Mouse (Mus musculus): ENCODE data around the gene Nudt17. TPM values are rescaled to one million over a fixed set of nuclear protein-coding genes. Genes with fewer than 3 reads are reported as not detected.
A peak's percentile ranks its signal among the peaks of the same experiment; 100 is the strongest.

Nudt17 gene
- polyA plus RNA-seq, 1 experiment from 2014 or later: 10.0 TPM

DNA sequence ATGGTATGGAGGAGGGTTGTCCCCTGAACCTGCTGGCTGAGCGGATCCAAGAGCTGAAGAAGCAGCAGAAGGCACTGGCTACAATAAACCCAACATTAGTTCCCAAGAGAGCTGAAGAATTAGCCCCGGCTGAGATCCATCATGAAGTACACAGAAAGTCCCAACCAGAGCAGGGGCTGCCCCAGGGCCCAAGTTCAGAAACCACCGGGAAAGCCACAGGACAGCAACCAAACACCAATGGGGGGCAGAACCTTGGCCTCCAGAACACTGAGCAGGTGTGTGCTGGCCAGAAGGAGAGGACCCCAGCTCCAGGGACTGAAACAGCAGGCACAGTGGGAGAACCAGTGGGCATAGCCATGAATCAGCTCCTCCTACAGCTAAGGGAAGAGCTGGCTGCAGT, 24.9 kb downstream of the Nudt17 start:
- Histone ChIP-seq H3K27me3 (peaks cover 54% of the 10 kb centered on the region), H3K4me3 (replicated peaks) (no peak overlapping the region)

DNA sequence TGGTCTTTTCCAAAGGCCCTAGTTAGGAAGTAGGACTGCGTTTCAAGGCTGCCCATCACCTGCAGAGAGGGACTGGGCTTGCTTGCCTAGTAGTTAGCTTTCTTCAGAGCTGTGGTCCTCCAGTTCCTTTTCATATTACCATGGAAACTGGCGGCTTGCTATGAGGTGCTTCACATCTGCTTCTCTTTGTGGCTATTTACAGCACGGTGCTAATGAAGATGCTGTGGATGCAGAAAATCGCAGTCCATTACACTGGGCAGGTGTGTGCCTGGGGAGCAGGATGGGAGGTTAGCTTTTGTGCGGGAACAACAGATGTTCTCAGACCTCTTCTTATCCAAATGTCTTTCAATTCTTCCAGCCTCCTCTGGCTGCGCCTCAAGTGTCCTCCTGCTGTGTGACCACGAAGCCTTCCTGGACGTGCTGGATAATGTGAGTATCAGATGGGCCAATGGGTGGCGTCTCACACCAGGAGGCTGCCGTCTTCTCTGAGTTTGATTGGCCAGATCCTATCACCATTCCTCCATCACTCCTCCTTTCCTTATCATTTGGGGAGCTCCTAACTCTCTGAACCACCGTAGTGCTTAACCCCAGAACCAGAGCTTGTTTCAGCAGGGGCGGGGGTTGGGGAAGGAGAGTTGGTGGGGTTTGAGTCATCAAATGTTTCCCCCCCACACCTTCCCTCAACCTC, 27.9 kb downstream of the Nudt17 start:
- WGBS: 25% methylated on average over 12 of the region's 12 CpGs
- no peak for ATAC-seq (replicated peaks; ENCODE audit: low FRiP score)
- peaks cover 14% of the 10 kb centered on the region for H3K4me1 ChIP-seq
- H3K9me3 ChIP-seq (replicated peaks): no peaks in the 10 kb centered on the region
- H3K27ac ChIP-seq: no peak overlapping the region
- no peaks in the 10 kb centered on the region for H3K36me3 ChIP-seq
- H3K4me2 ChIP-seq: no peak overlapping the region
- H3K9ac ChIP-seq: no peak overlapping the region
- no peak overlapping the region for H3K4me3 ChIP-seq (replicated peaks)
- peaks cover 48% of the 10 kb centered on the region for H3K27me3 ChIP-seq

More for the DNA sequence above, 24.9 kb downstream of the Nudt17 start:
- 77% methylated on average over 3 of the region's 3 CpGs for WGBS
- no peak for ATAC-seq (replicated peaks; ENCODE audit: low FRiP score)
- no peak overlapping the region for H3K9ac ChIP-seq
- no peak overlapping the region for H3K27ac ChIP-seq
- H3K4me2 ChIP-seq: no peak overlapping the region
- H3K9me3 ChIP-seq (replicated peaks): no peaks in the 10 kb centered on the region
- H3K4me1 ChIP-seq: peaks cover 10% of the 10 kb centered on the region
- H3K36me3 ChIP-seq: no peaks in the 10 kb centered on the region

DNA sequence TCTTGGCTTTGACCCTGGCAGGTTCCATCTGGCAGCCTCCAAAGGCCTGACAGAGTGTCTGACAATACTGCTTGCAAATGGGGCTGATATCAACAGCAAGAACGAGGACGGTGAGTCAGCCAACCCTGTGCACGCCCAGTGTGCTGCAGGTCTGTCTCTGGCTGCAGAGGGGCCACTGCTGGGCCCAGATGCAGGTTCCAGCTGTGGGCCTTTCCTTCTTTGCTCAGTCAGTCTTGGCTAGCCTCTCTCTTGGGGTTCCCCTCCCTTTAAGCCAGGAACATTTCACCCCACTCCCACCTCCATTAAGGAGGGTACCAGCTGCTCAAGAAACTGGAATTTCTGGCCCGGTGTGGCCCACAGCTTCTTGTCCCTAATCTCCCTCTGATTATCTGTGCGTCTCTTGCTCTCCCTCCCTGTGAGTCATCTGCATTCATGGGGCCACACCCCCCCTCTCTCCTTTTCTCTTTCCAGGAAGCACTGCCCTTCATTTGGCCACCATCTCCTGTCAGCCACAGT, 29.1 kb downstream of the Nudt17 start:
- 34% methylated on average over 5 of the region's 5 CpGs for WGBS
- Histone ChIP-seq H3K9ac (no peak overlapping the region), H3K4me2 (no peak overlapping the region), H3K27ac (no peak overlapping the region), H3K9me3 (replicated peaks) (no peaks in the 10 kb centered on the region), H3K4me1 (peaks cover 15% of the 10 kb centered on the region), H3K27me3 (peaks cover 39% of the 10 kb centered on the region), H3K36me3 (no peaks in the 10 kb centered on the region), H3K4me3 (replicated peaks) (no peak overlapping the region)
- ATAC-seq (replicated peaks; ENCODE audit: low FRiP score): no peak

DNA sequence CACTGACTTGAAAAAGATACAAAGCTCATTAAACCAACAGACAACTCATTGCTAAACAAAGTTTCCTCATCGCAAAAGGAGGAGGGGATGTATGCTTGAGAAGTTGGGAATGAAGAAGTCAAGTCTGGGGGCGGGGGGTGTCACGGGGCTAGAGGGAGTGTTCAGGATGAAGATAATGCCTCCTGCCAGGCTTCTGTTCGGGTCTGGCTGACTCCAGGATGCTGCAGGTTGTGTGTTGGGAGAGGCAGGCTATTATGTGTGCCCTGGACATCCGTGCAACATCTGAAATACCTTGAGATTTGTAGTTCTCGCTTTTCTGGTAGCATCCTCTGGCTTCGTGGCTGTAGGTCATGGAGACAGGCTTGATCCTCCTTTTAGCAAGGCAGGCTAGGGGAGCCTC, 29.9 kb downstream of the Nudt17 start:
- Histone ChIP-seq H3K27ac (no peak overlapping the region), H3K9me3 (replicated peaks) (no peaks in the 10 kb centered on the region), H3K4me2 (no peak overlapping the region), H3K4me1 (peaks cover 22% of the 10 kb centered on the region), H3K4me3 (replicated peaks) (no peak overlapping the region), H3K27me3 (peaks cover 32% of the 10 kb centered on the region; the same call in 1 of the 2 replicates), H3K9ac (no peak overlapping the region), H3K36me3 (no peaks in the 10 kb centered on the region)
- 69% methylated on average over 7 of the region's 7 CpGs for WGBS
- ATAC-seq (replicated peaks; ENCODE audit: low FRiP score): no peak

DNA sequence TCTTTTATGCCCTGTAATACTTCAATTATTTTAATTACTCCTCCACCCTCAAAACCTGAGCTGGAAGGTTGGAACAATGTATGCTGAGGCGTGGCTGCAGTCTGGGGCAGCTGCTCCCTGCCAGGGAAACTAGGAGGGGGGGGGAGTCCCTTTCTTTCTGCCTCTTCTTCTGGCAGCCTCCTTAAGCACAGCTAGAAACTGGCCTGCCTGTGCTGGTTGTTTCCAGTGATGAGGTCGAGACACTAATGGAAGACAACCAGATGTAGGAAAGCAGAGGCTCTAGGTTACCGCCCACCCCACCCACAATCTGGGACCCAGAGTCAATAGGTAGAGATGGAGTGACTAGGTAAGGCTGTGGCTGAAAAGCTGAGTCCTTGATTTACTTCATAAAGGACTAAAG, 32.7 kb downstream of the Nudt17 start:
- no peaks in the 10 kb centered on the region for H3K36me3 ChIP-seq
- H3K4me2 ChIP-seq: no peak overlapping the region
- no peak overlapping the region for H3K4me3 ChIP-seq (replicated peaks)
- H3K9ac ChIP-seq: no peak overlapping the region
- H3K4me1 ChIP-seq: peaks cover 25% of the 10 kb centered on the region
- 0 out of 2 replicates have a peak overlapping the region, but pooled peaks have one; percentile 9 for H3K27ac ChIP-seq
- H3K27me3 ChIP-seq: peaks cover 24% of the 10 kb centered on the region; the same call in 1 of the 2 replicates
- 42% methylated on average over 3 of the region's 3 CpGs for WGBS
- H3K9me3 ChIP-seq (replicated peaks): no peaks in the 10 kb centered on the region
- no peak for ATAC-seq (replicated peaks; ENCODE audit: low FRiP score)

DNA sequence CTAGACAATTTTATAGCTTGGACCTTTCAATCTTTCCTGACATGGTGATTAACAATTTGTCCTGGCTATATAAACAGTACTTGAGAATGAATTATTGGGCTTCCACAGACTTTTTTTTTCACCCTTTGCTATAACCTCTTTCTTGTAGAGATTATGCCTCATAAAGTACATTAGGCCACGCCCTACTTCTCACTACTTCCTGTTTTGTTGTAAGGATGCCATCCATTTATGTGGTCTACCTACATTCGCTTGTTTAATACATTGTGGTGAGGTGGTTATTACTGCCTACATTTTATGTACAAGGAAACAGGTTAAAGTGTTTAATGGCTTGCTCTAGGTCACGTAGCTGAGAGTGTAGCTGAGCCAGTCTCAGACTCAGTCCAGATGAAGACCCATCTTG, 33.2 kb downstream of the Nudt17 start:
- no peak overlapping the region for H3K9ac ChIP-seq
- H3K36me3 ChIP-seq: no peaks in the 10 kb centered on the region
- peak overlapping the region; percentile 80; the same call in 1 of the 2 replicates for H3K27ac ChIP-seq
- peaks cover 19% of the 10 kb centered on the region; the same call in 1 of the 2 replicates for H3K27me3 ChIP-seq
- no peak overlapping the region for H3K4me2 ChIP-seq
- WGBS: 59% methylated on average over 3 of the region's 3 CpGs
- no peak for ATAC-seq (replicated peaks; ENCODE audit: low FRiP score)
- H3K9me3 ChIP-seq (replicated peaks): no peaks in the 10 kb centered on the region
- H3K4me1 ChIP-seq: peaks cover 30% of the 10 kb centered on the region
- H3K4me3 ChIP-seq (replicated peaks): no peak overlapping the region

DNA sequence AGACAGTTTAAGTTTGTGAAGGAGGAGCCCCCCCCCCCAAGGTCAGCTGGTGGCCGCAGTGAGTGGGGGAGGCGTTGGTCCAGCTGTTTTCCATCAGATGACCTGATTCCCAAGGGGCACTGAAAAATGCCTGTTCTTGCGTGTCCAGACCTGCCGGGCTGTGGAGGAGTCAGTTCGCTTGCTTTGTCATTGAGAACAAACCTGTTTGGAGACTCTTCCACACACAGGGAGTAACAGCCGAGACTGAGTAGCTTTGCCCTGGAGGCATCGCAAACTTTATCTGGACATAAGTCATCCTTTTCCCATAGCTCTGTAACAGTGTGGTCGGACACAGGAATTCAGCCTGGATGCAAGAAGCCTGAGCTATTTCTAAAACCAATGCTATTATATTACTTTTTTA, 33.9 kb downstream of the Nudt17 start:
- 11% methylated on average over 8 of the region's 8 CpGs for WGBS
- H3K27ac ChIP-seq: peak overlapping the region; percentile 80

DNA sequence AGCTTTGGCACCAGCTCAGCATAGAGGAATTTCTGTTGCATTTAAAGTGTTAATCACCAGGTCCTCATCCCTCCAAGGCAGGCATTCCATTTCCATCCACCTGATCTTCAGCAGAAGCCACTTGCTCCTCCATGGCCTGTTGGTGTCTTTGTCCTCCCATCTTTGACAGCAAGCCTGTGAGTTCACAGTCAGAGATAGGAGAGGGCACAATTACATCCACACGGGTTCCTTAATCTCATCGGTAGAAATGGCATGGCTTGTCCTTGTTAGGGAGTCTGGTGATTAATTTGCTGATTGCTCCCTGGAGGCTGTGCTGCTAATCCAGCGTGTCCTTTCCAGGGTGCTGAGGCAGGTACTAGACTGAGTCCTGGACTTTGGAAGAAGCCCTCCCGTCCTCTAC, 34.8 kb downstream of the Nudt17 start:
- Histone ChIP-seq H3K27ac (no peak overlapping the region), H3K36me3 (no peaks in the 10 kb centered on the region), H3K4me1 (peaks cover 38% of the 10 kb centered on the region), H3K9me3 (replicated peaks) (no peaks in the 10 kb centered on the region), H3K4me2 (no peak overlapping the region), H3K27me3 (0 out of 2 replicates have a peak, but pooled peaks cover 9% of the 10 kb centered on the region), H3K4me3 (replicated peaks) (no peak overlapping the region), H3K9ac (no peak overlapping the region)
- no peak for ATAC-seq (replicated peaks; ENCODE audit: low FRiP score)
- WGBS: 55% methylated on average over 4 of the region's 4 CpGs

More for the DNA sequence above, 33.9 kb downstream of the Nudt17 start:
- peak; percentile 33; the same call in 1 of the 2 replicates for ATAC-seq (replicated peaks; ENCODE audit: low FRiP score)
- no peaks in the 10 kb centered on the region for H3K36me3 ChIP-seq
- peaks cover 36% of the 10 kb centered on the region for H3K4me1 ChIP-seq
- H3K9ac ChIP-seq: no peak overlapping the region
- peak overlapping the region; percentile 44 for H3K4me2 ChIP-seq
- no peak overlapping the region for H3K4me3 ChIP-seq (replicated peaks)
- no peaks in the 10 kb centered on the region for H3K9me3 ChIP-seq (replicated peaks)
- peaks cover 12% of the 10 kb centered on the region; the same call in 1 of the 2 replicates for H3K27me3 ChIP-seq

DNA sequence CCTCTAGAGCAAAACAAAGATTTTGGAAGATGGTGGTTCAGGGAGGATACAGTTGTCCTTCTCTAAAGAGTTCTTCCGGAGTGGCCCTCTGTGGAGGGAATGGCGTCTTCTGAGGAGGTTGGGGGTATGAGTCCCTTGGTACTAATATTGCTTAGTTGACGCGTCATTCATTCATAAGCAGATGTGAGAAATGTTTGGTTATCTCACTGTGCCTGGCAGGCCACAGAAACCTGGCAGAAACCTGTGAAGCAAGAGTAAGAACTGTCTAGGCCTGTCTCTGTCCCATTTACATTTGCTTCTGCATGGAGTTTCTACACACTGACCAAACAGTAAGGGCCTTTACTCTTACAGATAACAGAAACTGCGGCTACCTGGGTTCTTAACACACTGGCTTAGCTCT, 36.8 kb downstream of the Nudt17 start:
- Histone ChIP-seq H3K4me1 (peaks cover 38% of the 10 kb centered on the region), H3K36me3 (no peaks in the 10 kb centered on the region), H3K27me3 (0 out of 2 replicates have a peak, but pooled peaks cover 9% of the 10 kb centered on the region), H3K9ac (no peak overlapping the region), H3K9me3 (replicated peaks) (no peaks in the 10 kb centered on the region), H3K4me2 (no peak overlapping the region), H3K27ac (no peak overlapping the region), H3K4me3 (replicated peaks) (no peak overlapping the region)
- WGBS: 92% methylated on average over 5 of the region's 5 CpGs
- ATAC-seq (replicated peaks; ENCODE audit: low FRiP score): no peak

DNA sequence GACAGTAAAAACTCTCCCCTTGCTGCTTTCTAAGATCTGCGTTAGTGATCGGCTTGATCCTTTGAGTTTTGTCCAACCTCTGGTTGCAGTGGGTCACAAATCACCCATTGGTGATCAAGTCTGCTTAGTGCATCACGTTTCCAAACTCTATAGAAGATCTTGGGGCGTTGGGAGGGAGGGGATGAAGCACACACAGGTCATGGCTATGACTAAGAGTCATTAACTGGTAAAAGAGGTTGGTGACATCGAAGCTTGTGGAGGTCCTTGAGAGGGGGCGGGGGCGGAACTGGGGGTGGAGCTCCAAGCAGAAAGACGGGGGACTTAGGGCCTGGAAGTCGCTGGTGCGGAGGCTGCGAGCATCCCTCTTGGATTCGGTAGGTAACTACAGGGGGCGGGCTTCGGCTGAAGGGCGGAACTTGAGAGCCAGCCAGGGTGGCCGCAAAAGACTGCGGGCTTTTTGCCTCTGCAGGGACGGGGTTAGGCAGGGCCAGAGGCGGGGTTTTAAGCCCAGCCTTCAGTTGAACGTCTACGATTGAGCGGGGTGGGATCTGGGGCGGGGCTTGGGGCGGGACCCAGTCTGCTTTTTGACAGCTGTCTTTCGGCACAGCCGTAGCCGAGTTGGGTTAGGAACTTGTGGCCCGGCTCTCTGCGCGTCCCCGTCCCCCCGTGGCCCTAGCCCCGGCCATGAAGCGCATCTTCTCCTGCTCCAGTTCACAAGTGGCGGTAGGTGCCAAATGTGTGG, 38.5 kb downstream of the Nudt17 start, which contains the start of gene Ankrd35:
TSS of gene Ankrd35 (plus strand) at position 405 of the 742 bp plus-strand sequence.
- ATAC-seq (replicated peaks; ENCODE audit: low FRiP score): peak; percentile 94
- Histone ChIP-seq H3K9ac (peak within 1 kb of the TSS; percentile 29), H3K36me3 (no peaks in the 10 kb centered on the region), H3K27me3 (0 out of 2 replicates have a peak, but pooled peaks cover 9% of the 10 kb centered on the region), H3K4me1 (peaks cover 29% of the 10 kb centered on the region), H3K4me2 (peak within 1 kb of the TSS; percentile 73), H3K9me3 (replicated peaks) (no peaks in the 10 kb centered on the region), H3K4me3 (replicated peaks) (peak within 1 kb of the TSS; percentile 44), H3K27ac (0 out of 2 replicates have a peak within 1 kb of the TSS, but pooled peaks have one; percentile 13)
- WGBS: 4% methylated on average over 35 of the region's 35 CpGs

DNA sequence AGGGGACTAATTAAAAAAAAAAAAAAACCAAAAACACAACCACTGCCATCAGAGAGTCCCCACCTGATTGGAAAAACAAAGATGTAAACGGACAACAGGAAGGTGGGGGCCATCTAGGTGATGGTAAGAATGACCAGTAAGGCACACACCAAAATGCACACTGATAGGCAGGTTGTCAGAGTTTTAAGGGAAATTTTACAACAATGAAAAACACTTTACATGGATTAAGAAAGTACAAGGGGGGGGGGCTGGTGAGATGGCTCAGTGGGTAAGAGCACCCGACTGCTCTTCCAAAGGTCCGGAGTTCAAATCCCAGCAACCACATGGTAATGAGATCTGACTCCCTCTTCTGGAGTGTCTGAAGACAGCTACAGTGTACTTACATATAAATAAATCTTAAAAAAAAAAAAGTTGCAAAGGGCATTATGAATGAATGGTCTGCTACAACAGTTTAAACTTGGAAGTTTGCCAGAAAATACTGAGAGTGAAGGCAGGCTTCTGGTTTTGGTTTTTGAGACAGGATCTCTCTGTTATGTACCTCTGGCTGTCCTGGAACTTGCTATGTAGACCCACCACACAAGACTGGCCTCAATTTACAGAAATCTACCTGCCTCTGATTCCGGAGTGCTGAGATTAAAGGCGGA, 39.8 kb downstream of the Nudt17 start:
- H3K36me3 ChIP-seq: no peaks in the 10 kb centered on the region
- no peaks in the 10 kb centered on the region for H3K9me3 ChIP-seq (replicated peaks)
- no peak overlapping the region for H3K4me3 ChIP-seq (replicated peaks)
- peaks cover 24% of the 10 kb centered on the region for H3K4me1 ChIP-seq
- H3K27me3 ChIP-seq: 0 out of 2 replicates have a peak, but pooled peaks cover 9% of the 10 kb centered on the region
- H3K27ac ChIP-seq: no peak overlapping the region
- no peak overlapping the region for H3K4me2 ChIP-seq
- no peak overlapping the region for H3K9ac ChIP-seq
- no peak for ATAC-seq (replicated peaks; ENCODE audit: low FRiP score)
- 94% methylated on average over 5 of the region's 5 CpGs for WGBS
